ENCODE assay signal across 8 mouse cellular contexts in the genomic region with DNA sequence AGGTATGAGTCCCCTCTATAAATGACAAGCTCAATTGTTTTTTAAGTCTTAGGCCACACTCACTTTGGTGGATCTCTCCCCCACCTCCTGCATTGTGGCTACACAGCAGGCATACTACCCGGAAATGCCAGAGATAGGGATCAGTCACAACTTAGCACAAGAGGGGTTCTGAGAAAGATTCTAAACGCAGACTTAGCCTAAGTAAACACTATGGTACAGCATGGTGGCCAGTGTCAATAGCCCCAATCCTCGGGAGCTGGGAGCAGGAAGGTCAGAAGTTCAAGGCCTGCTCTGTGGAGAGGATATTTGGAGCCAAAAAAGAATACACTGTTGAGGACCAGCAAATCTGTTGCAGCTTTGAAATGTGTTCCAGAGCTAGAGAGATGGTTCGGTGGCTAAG. TPM values are rescaled to one million over a fixed set of nuclear protein-coding genes. Genes with fewer than 3 reads are reported as not detected.
DNase-seq lines count a peak whose midpoint lies in the region; ATAC-seq and TF ChIP-seq lines count a peak whose summit lies in the region.

No protein-coding gene starts in this region.

- H3K4me1 ChIP-seq in lung, embryonic 16.5 days (replicated peaks; ENCODE audit: control insufficient read depth, insufficient read depth, low read length), result peaks cover 19% of the 10 kb centered on the region
- 0 out of 2 replicates have a peak, but pooled peaks cover 2% of the 10 kb centered on the region for H3K4me1 ChIP-seq in embryonic fibroblast, embryonic 13.5 days (ENCODE audit: control insufficient read depth, insufficient read depth, low read length)
- H3K4me1 ChIP-seq in limb, embryonic 10.5 days, result peaks cover 31% of the 10 kb centered on the region
- H3K4me1 ChIP-seq in olfactory bulb, adult 2 months (ENCODE audit: control insufficient read depth, insufficient read depth, low read length), result peaks cover 23% of the 10 kb centered on the region

- TF ChIP-seq CTCF in embryonic fibroblast, embryonic 13.5 days (IDR thresholded peaks at IDR 0.05; ENCODE audit: borderline replicate concordance, insufficient read depth, low read length), result no peak
- TF ChIP-seq CTCF in olfactory bulb, adult 2 months (IDR thresholded peaks at IDR 0.05; ENCODE audit: insufficient read depth, low read depth, low read length), result no peak

- no peak for TF ChIP-seq POLR2A in embryonic fibroblast, embryonic 13.5 days (IDR thresholded peaks at IDR 0.05; ENCODE audit: low read depth, low read length)
- no peak for TF ChIP-seq POLR2A in olfactory bulb, adult 2 months (IDR thresholded peaks at IDR 0.05; ENCODE audit: insufficient read depth, low read depth, low read length)

- H3K4me2 ChIP-seq in lung, embryonic 16.5 days (ENCODE audit: low read depth, low read length), result peak overlapping the region; percentile 73

- H3K27ac ChIP-seq in lung, embryonic 16.5 days (ENCODE audit: low read length), result peak overlapping the region; percentile 20; the same call in 1 of the 2 replicates
- H3K27ac ChIP-seq in embryonic fibroblast, embryonic 13.5 days (ENCODE audit: insufficient read depth, low read length), result no peak overlapping the region
- H3K27ac ChIP-seq in limb, embryonic 10.5 days, result no peak overlapping the region
- H3K27ac ChIP-seq in olfactory bulb, adult 2 months (ENCODE audit: insufficient read depth, low read depth, low read length), result no peak overlapping the region

- peak overlapping the region; percentile 90 for H3K4me3 ChIP-seq in lung, embryonic 16.5 days (ENCODE audit: low read length)
- H3K4me3 ChIP-seq in embryonic fibroblast, embryonic 13.5 days (ENCODE audit: insufficient read depth, low read length), result peak overlapping the region; percentile 97
- peak overlapping the region; percentile 96 for H3K4me3 ChIP-seq in limb, embryonic 10.5 days
- 0 out of 2 replicates have a peak overlapping the region, but pooled peaks have one; percentile 14 for H3K4me3 ChIP-seq in olfactory bulb, adult 2 months (ENCODE audit: insufficient read depth, low read depth, low read length)

- no peaks in the 10 kb centered on the region for H3K9me3 ChIP-seq in lung, embryonic 16.5 days (ENCODE audit: control insufficient read depth, low read length)
- H3K9me3 ChIP-seq in limb, embryonic 10.5 days (replicated peaks), result no peaks in the 10 kb centered on the region

- no peak for DNase-seq in lung, postnatal 14 days
- no peak for DNase-seq in limb, embryonic 10.5 days (ENCODE audit: low spot score)
- DNase-seq in layer of hippocampus, adult 9-10 months (ENCODE audit: low spot score), result no peak
- no peak for DNase-seq in thymus, adult 18-20 months
- no peak for DNase-seq in layer of hippocampus, postnatal 25 days (ENCODE audit: extremely low spot score in 1 of 2, low spot score in 1 of 2)

- H3K27me3 ChIP-seq in lung, embryonic 16.5 days (ENCODE audit: control insufficient read depth, insufficient read depth, low read depth, low read length), result no peaks in the 10 kb centered on the region
- no peaks in the 10 kb centered on the region for H3K27me3 ChIP-seq in limb, embryonic 10.5 days (ENCODE audit: low read depth, poor library complexity, severe bottlenecking)

- no peak for ATAC-seq in lung, embryonic 16.5 days (ENCODE audit: low read depth)

- WGBS in lung, embryonic 16.5 days, result 22% methylated on average over 4 of the region's 4 CpGs
- WGBS in limb, embryonic 10.5 days, result 57% methylated on average over 4 of the region's 4 CpGs
- 43% methylated on average over 4 of the region's 4 CpGs for WGBS in olfactory bulb, adult 2 months

- peaks cover 7% of the 10 kb centered on the region; the same call in 1 of the 2 replicates for H3K36me3 ChIP-seq in lung, embryonic 16.5 days (ENCODE audit: control insufficient read depth, insufficient read depth, low read length)
- peaks cover 59% of the 10 kb centered on the region for H3K36me3 ChIP-seq in limb, embryonic 10.5 days

- H3K9ac ChIP-seq in lung, embryonic 16.5 days (ENCODE audit: low read length), result peak overlapping the region; percentile 91

RNA-seq across cellular contexts. Expression of gene Retreg3, which starts 1.6 kb away (rescaled TPM):
- 18.4 and 19.6 TPM in 2 replicates for polyA plus RNA-seq in lung, embryonic 16.5 days (2015; fragmentation: Nextera tagmentation; extraction: Ambion mirVana)
- polyA plus RNA-seq in embryonic fibroblast, embryonic 13.5 days (2011; ENCODE audit: insufficient read length, low read depth, missing spikeins), result 29.8 and 34.1 TPM in 2 replicates
- polyA plus RNA-seq in limb, embryonic 10.5 days (2016; fragmentation: Nextera tagmentation; extraction: Ambion mirVana), result 17.8 and 17.9 TPM in 2 replicates
- not detected in 2 replicates for polyA plus RNA-seq in olfactory bulb, adult 2 months (2012; ENCODE audit: insufficient read depth, insufficient read length, low replicate concordance, missing spikeins)
- total RNA-seq in layer of hippocampus, postnatal 25 days (2021), result 10 to 100 TPM; 57.3 to 62.6 TPM

RNA-seq across cellular contexts. Expression of gene Tubg1, which starts 1.6 kb away (rescaled TPM):
- polyA plus RNA-seq in lung, embryonic 16.5 days (2015; fragmentation: Nextera tagmentation; extraction: Ambion mirVana), result 70.6 and 82.1 TPM in 2 replicates
- 34.8 and 36.2 TPM in 2 replicates for polyA plus RNA-seq in embryonic fibroblast, embryonic 13.5 days (2011; ENCODE audit: insufficient read length, low read depth, missing spikeins)
- polyA plus RNA-seq in limb, embryonic 10.5 days (2016; fragmentation: Nextera tagmentation; extraction: Ambion mirVana), result 145 and 158 TPM in 2 replicates
- not detected in 2 replicates for polyA plus RNA-seq in olfactory bulb, adult 2 months (2012; ENCODE audit: insufficient read depth, insufficient read length, low replicate concordance, missing spikeins)
- total RNA-seq in layer of hippocampus, postnatal 25 days (2021), result 10 to 100 TPM; 44.4 to 52.3 TPM

RNA-seq across cellular contexts. Expression of gene Psmc3ip, which starts 22.9 kb away (rescaled TPM):
- polyA plus RNA-seq in lung, embryonic 16.5 days (2015; fragmentation: Nextera tagmentation; extraction: Ambion mirVana), result 29.3 and 32.3 TPM in 2 replicates
- polyA plus RNA-seq in embryonic fibroblast, embryonic 13.5 days (2011; ENCODE audit: insufficient read length, low read depth, missing spikeins), result 10.3 and 12.9 TPM in 2 replicates
- polyA plus RNA-seq in limb, embryonic 10.5 days (2016; fragmentation: Nextera tagmentation; extraction: Ambion mirVana), result 73.1 and 74.0 TPM in 2 replicates
- not detected in 2 replicates for polyA plus RNA-seq in olfactory bulb, adult 2 months (2012; ENCODE audit: insufficient read depth, insufficient read length, low replicate concordance, missing spikeins)
- total RNA-seq in layer of hippocampus, postnatal 25 days (2021), result 1 to 10 TPM; 3.3 to 4.4 TPM

RNA-seq across cellular contexts. Expression of gene Mlx, which starts 31.0 kb away (rescaled TPM):
- 41.3 and 60.3 TPM in 2 replicates for polyA plus RNA-seq in lung, embryonic 16.5 days (2015; fragmentation: Nextera tagmentation; extraction: Ambion mirVana)
- 29.9 and 30.1 TPM in 2 replicates for polyA plus RNA-seq in embryonic fibroblast, embryonic 13.5 days (2011; ENCODE audit: insufficient read length, low read depth, missing spikeins)
- 41.3 and 49.6 TPM in 2 replicates for polyA plus RNA-seq in limb, embryonic 10.5 days (2016; fragmentation: Nextera tagmentation; extraction: Ambion mirVana)
- not detected in 2 replicates for polyA plus RNA-seq in olfactory bulb, adult 2 months (2012; ENCODE audit: insufficient read depth, insufficient read length, low replicate concordance, missing spikeins)
- 10 to 100 TPM; 45.1 to 45.6 TPM for total RNA-seq in layer of hippocampus, postnatal 25 days (2021)

RNA-seq across cellular contexts. Expression of gene Coasy, which starts 35.7 kb away (rescaled TPM):
- polyA plus RNA-seq in lung, embryonic 16.5 days (2015; fragmentation: Nextera tagmentation; extraction: Ambion mirVana), result 39.7 and 45.1 TPM in 2 replicates
- polyA plus RNA-seq in embryonic fibroblast, embryonic 13.5 days (2011; ENCODE audit: insufficient read length, low read depth, missing spikeins), result 14.9 and 15.0 TPM in 2 replicates
- 42.3 and 45.3 TPM in 2 replicates for polyA plus RNA-seq in limb, embryonic 10.5 days (2016; fragmentation: Nextera tagmentation; extraction: Ambion mirVana)
- not detected in 2 replicates for polyA plus RNA-seq in olfactory bulb, adult 2 months (2012; ENCODE audit: insufficient read depth, insufficient read length, low replicate concordance, missing spikeins)
- 10 to 100 TPM; 25.1 to 29.9 TPM for total RNA-seq in layer of hippocampus, postnatal 25 days (2021)

Comparison
In these comparisons a context has a peak if more than half of its experiments do, and no peak if none do; other contexts are left out.
1. H3K4me3 ChIP-seq: peak in every context shown above with its lines; median percentile 97 in embryonic fibroblast, embryonic 13.5 days; 96 in limb, embryonic 10.5 days; 90 in lung, embryonic 16.5 days; 14 in olfactory bulb, adult 2 months.
2. RNA of gene Tubg1, which starts 1.6 kb away (polyA plus RNA-seq): 145 to 158 TPM in limb, embryonic 10.5 days, 70.6 to 82.1 TPM in lung, embryonic 16.5 days and 34.8 to 36.2 TPM in embryonic fibroblast, embryonic 13.5 days; not detected in olfactory bulb, adult 2 months; every median in the first group is over 10 times any median in the second.
3. RNA of gene Psmc3ip, which starts 22.9 kb away (polyA plus RNA-seq): 73.1 to 74.0 TPM in limb, embryonic 10.5 days, 29.3 to 32.3 TPM in lung, embryonic 16.5 days and 10.3 to 12.9 TPM in embryonic fibroblast, embryonic 13.5 days; not detected in olfactory bulb, adult 2 months; every median in the first group is over 10 times any median in the second.